Mouse (Mus musculus): ENCODE results near the gene Fut7. TPM values are rescaled to one million over a fixed set of nuclear protein-coding genes. Genes with fewer than 3 reads are reported as not detected.

Fut7 gene
- total and polyA plus RNA-seq, 3 experiments, result 0.17 to 0.57 (median 0.17) TPM

GRCm38 (mm10) chr2:25403994-25404393 is 19.1 kb upstream of the Fut7 start:
- Histone ChIP-seq H3K4me1 (ENCODE audit: control insufficient read depth in 1 of 2, insufficient read depth in 2 of 2) (no peaks in the 10 kb centered on the region), H3K4me2 (ENCODE audit: insufficient read depth, low read depth, poor library complexity, severe bottlenecking) (no peak overlapping the region), H3K27me3 (replicated peaks) (peaks cover 92% of the 10 kb centered on the region), H3K36me3 (replicated peaks in 1 of 2; ENCODE audit: control insufficient read depth in 1 of 2, insufficient read depth in 1 of 2, low read length in 1 of 2) (no peaks in the 10 kb centered on the region), H3K79me2 (replicated peaks; ENCODE audit: control insufficient read depth, extremely low read depth, insufficient read depth, poor library complexity, severe bottlenecking) (no peaks in the 10 kb centered on the region), H3K27ac (ENCODE audit: insufficient read depth, low read depth) (no peak overlapping the region), H3K9me3 (replicated peaks; ENCODE audit: low read length) (no peaks in the 10 kb centered on the region), H3K4me3 (replicated peaks in 1 of 3; ENCODE audit: low read depth in 2 of 3, low read length in 2 of 3, poor library complexity in 1 of 3) (no peak overlapping the region), H3K9ac (ENCODE audit: insufficient read depth, low read depth) (no peak overlapping the region)
- TF ChIP-seq MXI1 (IDR thresholded peaks at IDR 0.05; ENCODE audit: low read depth, low read length), result no peak
- TF ChIP-seq RAD21 (IDR thresholded peaks at IDR 0.05; ENCODE audit: low read depth, low read length), result no peak
- TF ChIP-seq ZMIZ1 (IDR thresholded peaks at IDR 0.05; ENCODE audit: low read depth, low read length), result no peak
- TF ChIP-seq USF1 (IDR thresholded peaks at IDR 0.05; ENCODE audit: low read depth, low read length), result no peak
- TF ChIP-seq MAZ (IDR thresholded peaks at IDR 0.05; ENCODE audit: low read depth, low read length), result no peak
- no peak for TF ChIP-seq GABPA (IDR thresholded peaks at IDR 0.05; ENCODE audit: insufficient replicate concordance, low read depth, low read length)
- no peak for TF ChIP-seq HCFC1 (IDR thresholded peaks at IDR 0.05; ENCODE audit: low read depth, low read length)
- no peak for TF ChIP-seq JUN (IDR thresholded peaks at IDR 0.05; ENCODE audit: insufficient read depth, low read depth, low read length)
- no peak for TF ChIP-seq POLR2AphosphoS2 (IDR thresholded peaks at IDR 0.05; ENCODE audit: low read depth, low read length)
- no peak for TF ChIP-seq ETS1 (conservative IDR thresholded peaks at IDR 0.05; ENCODE audit: low read depth, low read length)
- TF ChIP-seq ZC3H11A (IDR thresholded peaks at IDR 0.05; ENCODE audit: low read depth, low read length), result no peak
- no peak for TF ChIP-seq SIN3A (IDR thresholded peaks at IDR 0.05; ENCODE audit: low read length)
- DNase-seq (ENCODE audit: extremely low read depth), result no peak
- dilution Hi-C loops (cut with MboI; ENCODE audit: extremely low pct_ligation_motif_present, extremely low pct_unique_long_range_greater_than_20kb, low sequenced_read_pairs), result no loop called here
- in situ Hi-C loops (cut with MboI; ENCODE audit: low pct_ligation_motif_present, low pct_unique_long_range_greater_than_20kb, low sequenced_read_pairs), result loop anchor here (5.0 kb wide), 1 partner anchor 37 kb away; the partner anchor contains the start of gene Uap1l1

- H3K4me1 ChIP-seq (ENCODE audit: control insufficient read depth in 1 of 2, insufficient read depth in 2 of 2), result no peaks in the 10 kb centered on the region
- no peak overlapping the region for H3K27ac ChIP-seq (ENCODE audit: insufficient read depth, low read depth)
- in situ Hi-C loops (cut with MboI; ENCODE audit: low pct_ligation_motif_present, low pct_unique_long_range_greater_than_20kb, low sequenced_read_pairs) (no loop called here), dilution Hi-C loops (cut with MboI; ENCODE audit: extremely low pct_ligation_motif_present, extremely low pct_unique_long_range_greater_than_20kb, low sequenced_read_pairs) (no loop called here)
- DNase-seq (ENCODE audit: extremely low read depth), result no peak
- H3K36me3 ChIP-seq (replicated peaks in 1 of 2; ENCODE audit: control insufficient read depth in 1 of 2, insufficient read depth in 1 of 2, low read length in 1 of 2), result no peaks in the 10 kb centered on the region
- no peak overlapping the region for H3K9ac ChIP-seq (ENCODE audit: insufficient read depth, low read depth)
- no peaks in the 10 kb centered on the region for H3K9me3 ChIP-seq (replicated peaks; ENCODE audit: low read length)
- no peak overlapping the region for H3K4me3 ChIP-seq (replicated peaks in 1 of 3; ENCODE audit: low read depth in 2 of 3, low read length in 2 of 3, poor library complexity in 1 of 3)
- TF ChIP-seq CTCF (conservative IDR thresholded peaks at IDR 0.05 in 1 of 2, IDR thresholded peaks at IDR 0.05 in 1 of 2; ENCODE audit: low read depth in 2 of 2, low read length in 2 of 2) (no peak), ZC3H11A (IDR thresholded peaks at IDR 0.05; ENCODE audit: low read depth, low read length) (no peak), E2F4 (IDR thresholded peaks at IDR 0.05; ENCODE audit: insufficient replicate concordance, low read depth, low read length) (no peak), GABPA (IDR thresholded peaks at IDR 0.05; ENCODE audit: insufficient replicate concordance, low read depth, low read length) (no peak), MYC (IDR thresholded peaks at IDR 0.05; ENCODE audit: low read depth, low read length) (no peak), IRF4 (IDR thresholded peaks at IDR 0.05; ENCODE audit: low read depth, low read length) (no peak), BHLHE40 (IDR thresholded peaks at IDR 0.05; ENCODE audit: low read depth, low read length) (no peak), PAX5 (IDR thresholded peaks at IDR 0.05; ENCODE audit: low read length) (no peak), RCOR1 (conservative IDR thresholded peaks at IDR 0.05; ENCODE audit: low read depth, low read length) (no peak), EP300 (IDR thresholded peaks at IDR 0.05; ENCODE audit: low read length) (no peak), ZNF384 (IDR thresholded peaks at IDR 0.05; ENCODE audit: low read depth, low read length) (no peak), JUN (IDR thresholded peaks at IDR 0.05; ENCODE audit: insufficient read depth, low read depth, low read length) (no peak), NELFE (IDR thresholded peaks at IDR 0.05; ENCODE audit: low read depth, low read length) (no peak), HCFC1 (IDR thresholded peaks at IDR 0.05; ENCODE audit: low read depth, low read length) (no peak), CHD1 (IDR thresholded peaks at IDR 0.05; ENCODE audit: low read depth, low read length) (no peak), POLR2A (IDR thresholded peaks at IDR 0.05; ENCODE audit: low read depth, low read length) (no peak), USF1 (IDR thresholded peaks at IDR 0.05; ENCODE audit: low read depth, low read length) (no peak), TBP (conservative IDR thresholded peaks at IDR 0.05; ENCODE audit: low read depth, low read length) (no peak), RAD21 (IDR thresholded peaks at IDR 0.05; ENCODE audit: low read depth, low read length) (no peak)
- no peak overlapping the region for H3K4me2 ChIP-seq (ENCODE audit: insufficient read depth, low read depth, poor library complexity, severe bottlenecking)
- H3K27me3 ChIP-seq (replicated peaks), result peaks cover 77% of the 10 kb centered on the region
- H3K79me2 ChIP-seq (replicated peaks; ENCODE audit: control insufficient read depth, extremely low read depth, insufficient read depth, poor library complexity, severe bottlenecking), result no peaks in the 10 kb centered on the region
Measured at GRCm38 (mm10) chr2:25408908-25409307, 14.2 kb upstream of the Fut7 start.

Measured in CH12.LX (cell line).